Mouse (Mus musculus) cerebellum, postnatal 4 days (tissue): ENCODE measurements around the gene C1qtnf6.

Experiments
- DNase-seq, 2 experiments: peaks; one replicate each; pipeline ENCODE4 v3.0.0; 2022; ENCODE audit warnings: low spot score in 2 of 2, mixed read lengths in 1 of 2

Gene C1qtnf6

GRCm38 (mm10) chr15:78480111-78480510, 51.1 kb downstream of the C1qtnf6 start:
- no peak for DNase-seq

GRCm38 (mm10) chr15:78479470-78479869, 51.7 kb downstream of the C1qtnf6 start:
- no peak for DNase-seq

GRCm38 (mm10) chr15:78478073-78478472, 53.1 kb downstream of the C1qtnf6 start:
- DNase-seq: no peak

- DNase-seq: no peak
These were observed 54.3 kb downstream of the C1qtnf6 start for GRCm38 (mm10) chr15:78476878-78477277.

GRCm38 (mm10) chr15:78475604-78476031, 55.6 kb downstream of the C1qtnf6 start:
- no peak for DNase-seq

- DNase-seq: no peak
These were observed 57.8 kb downstream of the C1qtnf6 start for GRCm38 (mm10) chr15:78473442-78473841.
